Mouse (Mus musculus) embryonic facial prominence, embryonic 14.5 days (tissue): ENCODE data around the gene Klhdc7a. TPM values are rescaled to one million over a fixed set of nuclear protein-coding genes. Genes with fewer than 3 reads are reported as not detected.

ENCODE experiments used
- ATAC-seq: fragments of 200-750 bp; cut with Nextera tagmentation; 2 replicates; pipeline ENCODE4 v1.8.0; 2017; ENCODE audit warnings: low read depth, moderate number of reproducible peaks, moderate TSS enrichment
- DNase-seq: peaks from one replicate; pipeline ENCODE4 v3.0.0-alpha.2; 2015; ENCODE audit warnings: low spot score
- H3K27ac ChIP-seq: fragments of 300-500 bp; sonication (generic); replicated peaks from 2 replicates; pipeline ENCODE4 v1.5.1; 2014; ENCODE audit warnings: low read depth, mild to moderate bottlenecking, low read length, moderate library complexity
- H3K27me3 ChIP-seq: fragments of 300-500 bp; sonication (generic); replicated peaks from 2 replicates; pipeline ENCODE4 v1.6.1; 2014; ENCODE audit warnings: low read length; ENCODE audit not compliant: control insufficient read depth, insufficient read depth
- H3K36me3 ChIP-seq: fragments of 300-500 bp; sonication (generic); 2 replicates; pipeline ENCODE4 v1.6.1; 2014; ENCODE audit warnings: low read length, mixed read lengths; ENCODE audit not compliant: control insufficient read depth, insufficient read depth
- H3K4me1 ChIP-seq: fragments of 300-500 bp; sonication (generic); 2 replicates; pipeline ENCODE4 v1.6.1; 2014; ENCODE audit warnings: antibody characterized with exemption, low read length; ENCODE audit not compliant: control insufficient read depth, insufficient read depth
- H3K4me2 ChIP-seq: fragments of 300-500 bp; sonication (generic); 2 replicates; pipeline ENCODE4 v1.6.1; 2014; ENCODE audit warnings: low read depth, mild to moderate bottlenecking, low read length, moderate library complexity, mixed read lengths
- H3K4me3 ChIP-seq: fragments of 300-500 bp; sonication (generic); 2 replicates; pipeline ENCODE4 v1.5.1; 2014; ENCODE audit warnings: low read depth, mild to moderate bottlenecking, low read length
- H3K9ac ChIP-seq: fragments of 300-500 bp; sonication (generic); 2 replicates; pipeline ENCODE4 v1.6.1; 2014; ENCODE audit warnings: low read depth, mild to moderate bottlenecking, low read length, moderate library complexity, mixed read lengths
- H3K9me3 ChIP-seq: fragments of 300-500 bp; sonication (generic); 2 replicates; pipeline ENCODE4 v1.6.1; 2016; ENCODE audit warnings: low read length; ENCODE audit not compliant: control insufficient read depth
- WGBS: fragments of 180-500 bp; shearing (Covaris S2); extraction: QIAGEN DNeasy Blood & Tissue Kit; methylation state at CpG from one replicate; pipeline ENCODE4 v1.1.7; 2014; 5-methylcytosine and 5-hydroxymethylcytosine counted together
- polyA plus RNA-seq: library from polyadenylated mRNA; unstranded; fragments of >200 nt; fragmentation: Nextera tagmentation; extraction: Ambion mirVana; gene quantifications from 2 replicates; pipeline ENCODE4 v1.2.1, GENCODE M21; 2014

The Klhdc7a gene
- polyA plus RNA-seq, 1 experiment from 2014 or later = 0.51 TPM

DNA sequence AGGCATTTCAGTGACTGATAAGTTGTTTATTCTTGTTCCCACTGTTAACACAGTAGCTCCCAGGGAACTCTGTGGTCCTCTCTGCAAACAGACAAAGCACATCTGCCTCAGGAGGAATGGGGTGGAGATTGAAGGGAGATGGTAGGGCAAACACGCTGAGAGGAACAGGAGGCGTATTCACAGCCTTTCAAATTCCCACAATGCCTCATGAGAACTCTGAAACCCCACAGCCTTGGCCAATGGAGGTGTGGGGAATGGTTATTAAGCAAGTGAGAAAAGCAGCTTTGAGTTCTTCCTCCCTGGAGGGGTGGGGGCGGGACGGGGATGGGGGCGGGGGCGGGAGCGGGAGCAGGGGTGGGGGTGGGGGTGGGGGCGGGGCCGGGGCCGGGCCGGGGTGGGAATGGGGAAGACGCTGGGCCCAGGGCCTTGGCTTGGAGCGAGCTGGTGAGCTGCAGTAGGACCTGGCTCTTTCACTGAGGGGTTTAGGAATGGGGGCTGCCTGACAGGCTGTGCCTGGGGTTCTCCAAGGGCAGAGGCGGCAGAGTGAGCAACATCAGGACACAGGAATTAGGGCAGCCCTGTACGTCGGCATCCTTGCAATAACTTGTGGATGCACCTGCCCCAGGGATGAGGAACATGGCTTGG, 25.4 kb upstream of the Klhdc7a start:
- ATAC-seq (0 out of 2 replicates have a peak, but pooled peaks have one; percentile 31), DNase-seq (peak; percentile 44)
- 28% methylated on average over 7 of the region's 16 CpGs for WGBS
- H3K4me2 ChIP-seq = 0 out of 2 replicates have a peak overlapping the region, but pooled peaks have one; percentile 12
- H3K4me3 ChIP-seq = no peak overlapping the region
- no peaks in the 10 kb centered on the region for H3K27me3 ChIP-seq
- no peaks in the 10 kb centered on the region for H3K9me3 ChIP-seq
- H3K27ac ChIP-seq = no peak overlapping the region
- H3K36me3 ChIP-seq = no peaks in the 10 kb centered on the region
- no peak overlapping the region for H3K9ac ChIP-seq
- H3K4me1 ChIP-seq = no peaks in the 10 kb centered on the region

DNA sequence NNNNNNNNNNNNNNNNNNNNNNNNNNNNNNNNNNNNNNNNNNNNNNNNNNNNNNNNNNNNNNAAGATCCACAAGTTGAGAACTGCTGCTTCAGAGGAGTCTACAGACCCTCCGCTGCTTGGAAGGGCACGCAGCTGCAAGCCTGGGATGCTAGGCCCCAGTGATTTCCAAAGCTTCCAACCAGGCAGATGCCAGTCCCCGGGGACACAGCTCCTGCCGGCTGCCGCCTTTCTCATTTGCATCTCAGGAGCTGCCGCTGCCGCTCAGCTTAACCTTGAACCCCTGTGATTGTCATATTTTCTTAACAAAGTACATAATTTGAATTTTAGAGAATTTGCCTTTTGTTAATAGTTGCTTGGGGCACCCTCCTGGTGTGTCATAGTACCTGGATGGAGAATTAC, 19.1 kb upstream of the Klhdc7a start:
- DNase-seq (peak; percentile 11), ATAC-seq (no peak)
- Histone ChIP-seq H3K4me2 (no peak overlapping the region), H3K4me1 (no peaks in the 10 kb centered on the region), H3K9ac (no peak overlapping the region), H3K36me3 (no peaks in the 10 kb centered on the region), H3K27me3 (no peaks in the 10 kb centered on the region), H3K9me3 (no peaks in the 10 kb centered on the region), H3K4me3 (no peak overlapping the region), H3K27ac (no peak overlapping the region)
- WGBS = 31% methylated on average over 7 of the region's 7 CpGs

DNA sequence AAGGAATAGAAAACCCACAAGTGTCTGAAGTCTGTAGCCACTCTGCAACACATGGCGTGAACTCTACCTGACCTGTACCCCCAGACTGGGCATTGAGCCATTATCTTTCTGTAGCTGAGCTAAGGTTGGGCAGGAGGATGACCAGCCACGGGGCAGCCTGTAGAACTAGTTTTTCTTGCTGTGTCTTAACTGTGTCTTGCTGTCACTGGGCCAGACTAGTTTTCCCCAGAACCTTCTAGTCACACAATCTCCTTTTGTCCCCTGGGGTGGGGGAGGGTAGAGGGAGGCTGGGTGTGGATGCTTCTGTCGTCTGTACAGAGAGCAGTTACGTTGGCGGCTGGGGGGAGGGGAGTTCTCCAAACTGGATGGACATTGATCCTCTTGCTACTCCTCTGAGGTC, 10.9 kb upstream of the Klhdc7a start:
- no peaks in the 10 kb centered on the region for H3K36me3 ChIP-seq
- ATAC-seq = peak; percentile 75
- H3K27ac ChIP-seq = no peak overlapping the region
- H3K9ac ChIP-seq = no peak overlapping the region
- peaks cover 7% of the 10 kb centered on the region; the same call in 1 of the 2 replicates for H3K4me1 ChIP-seq
- no peaks in the 10 kb centered on the region for H3K27me3 ChIP-seq
- peak; percentile 84 for DNase-seq
- H3K4me3 ChIP-seq = no peak overlapping the region
- H3K9me3 ChIP-seq = no peaks in the 10 kb centered on the region
- no peak overlapping the region for H3K4me2 ChIP-seq
- WGBS = 28% methylated on average over 5 of the region's 5 CpGs

DNA sequence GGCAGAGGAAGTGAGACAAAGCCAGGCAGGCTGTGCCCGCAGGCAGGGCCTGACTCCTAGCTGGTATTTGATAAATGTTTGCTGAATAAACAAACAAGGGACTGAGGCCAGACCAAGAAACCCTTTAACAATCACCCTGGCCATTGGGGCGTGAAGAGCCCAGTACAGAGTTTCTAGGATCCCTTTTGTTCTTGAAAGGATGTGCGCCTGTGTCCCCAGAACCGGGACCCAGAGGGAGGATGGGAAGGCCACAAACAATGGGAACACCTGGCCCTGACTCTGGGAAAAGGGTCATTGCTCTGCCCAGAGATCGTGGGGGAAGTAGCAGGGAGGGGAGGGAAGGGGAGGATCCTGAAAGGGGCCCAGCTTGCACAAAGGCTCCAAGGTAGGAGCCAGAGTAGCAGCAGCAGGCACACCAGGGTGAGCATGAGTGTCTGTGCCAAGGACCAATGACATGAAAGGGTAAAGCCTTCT, 9.5 kb upstream of the Klhdc7a start:
- H3K4me3 ChIP-seq = no peak overlapping the region
- H3K4me1 ChIP-seq = peaks cover 7% of the 10 kb centered on the region; the same call in 1 of the 2 replicates
- no peak overlapping the region for H3K9ac ChIP-seq
- DNase-seq (peak; percentile 50), ATAC-seq (peak; percentile 62)
- H3K4me2 ChIP-seq = no peak overlapping the region
- H3K27ac ChIP-seq = peak overlapping the region; percentile 29; the same call in 1 of the 2 replicates
- no peaks in the 10 kb centered on the region for H3K27me3 ChIP-seq
- no peaks in the 10 kb centered on the region for H3K36me3 ChIP-seq
- H3K9me3 ChIP-seq = no peaks in the 10 kb centered on the region
- WGBS = 27% methylated on average over 5 of the region's 5 CpGs

DNA sequence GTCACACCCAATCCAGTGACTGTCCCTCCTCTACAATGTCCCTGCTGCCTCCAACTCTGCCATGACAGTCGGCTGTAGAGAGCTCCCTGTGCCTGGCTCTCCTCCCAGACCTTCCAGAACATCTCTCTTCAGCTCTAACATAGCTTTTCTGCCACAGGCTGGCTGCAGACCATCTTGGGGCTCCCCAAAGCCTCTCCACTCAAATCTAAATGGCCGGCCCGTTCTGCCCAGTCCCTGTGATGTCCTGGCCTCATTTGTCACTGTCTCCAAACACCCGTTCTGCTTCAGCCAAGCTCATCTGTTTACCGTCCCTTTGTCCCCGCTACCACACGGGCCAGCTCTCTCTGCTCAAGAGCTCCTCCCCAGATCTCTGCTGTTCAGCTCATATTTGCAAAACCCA, 6.7 kb upstream of the Klhdc7a start:
- no peak for ATAC-seq
- Histone ChIP-seq H3K4me2 (no peak overlapping the region), H3K9ac (no peak overlapping the region), H3K36me3 (no peaks in the 10 kb centered on the region), H3K4me1 (peaks cover 7% of the 10 kb centered on the region; the same call in 1 of the 2 replicates), H3K9me3 (no peaks in the 10 kb centered on the region), H3K4me3 (no peak overlapping the region), H3K27me3 (no peaks in the 10 kb centered on the region), H3K27ac (no peak overlapping the region)
- no peak for DNase-seq
- WGBS = 57% methylated on average over 7 of the region's 7 CpGs

DNA sequence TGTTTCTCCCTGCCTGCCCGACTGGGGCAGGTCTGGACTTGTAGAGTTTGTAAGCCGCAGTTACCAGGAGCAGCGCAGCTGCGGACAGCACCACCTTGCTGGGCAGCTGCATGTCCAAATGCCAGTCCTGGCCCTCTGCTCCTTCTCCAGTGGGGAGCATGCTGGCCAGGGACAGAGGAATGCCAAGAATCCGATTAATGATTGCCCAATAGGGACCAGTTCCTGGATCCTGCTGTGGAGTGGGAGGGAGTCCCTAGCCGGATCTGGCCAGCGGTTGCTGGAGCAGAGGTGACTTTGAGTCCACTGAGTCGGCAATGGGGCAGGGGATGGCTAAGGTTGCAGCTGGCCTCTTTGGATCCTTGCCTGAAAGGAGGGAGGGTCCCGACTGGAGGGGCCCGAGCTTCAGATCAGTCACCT, 343 bp downstream of the Klhdc7a start:
- H3K27me3 ChIP-seq = no peaks in the 10 kb centered on the region
- 16% methylated on average over 10 of the region's 10 CpGs for WGBS
- no peak overlapping the region for H3K4me2 ChIP-seq
- no peak for ATAC-seq
- H3K27ac ChIP-seq = no peak overlapping the region; the same call in 1 of the 2 replicates
- no peaks in the 10 kb centered on the region for H3K4me1 ChIP-seq
- H3K9me3 ChIP-seq = no peaks in the 10 kb centered on the region
- peak; percentile 14 for DNase-seq
- H3K9ac ChIP-seq = no peak overlapping the region
- H3K4me3 ChIP-seq = no peak overlapping the region
- no peaks in the 10 kb centered on the region for H3K36me3 ChIP-seq

DNA sequence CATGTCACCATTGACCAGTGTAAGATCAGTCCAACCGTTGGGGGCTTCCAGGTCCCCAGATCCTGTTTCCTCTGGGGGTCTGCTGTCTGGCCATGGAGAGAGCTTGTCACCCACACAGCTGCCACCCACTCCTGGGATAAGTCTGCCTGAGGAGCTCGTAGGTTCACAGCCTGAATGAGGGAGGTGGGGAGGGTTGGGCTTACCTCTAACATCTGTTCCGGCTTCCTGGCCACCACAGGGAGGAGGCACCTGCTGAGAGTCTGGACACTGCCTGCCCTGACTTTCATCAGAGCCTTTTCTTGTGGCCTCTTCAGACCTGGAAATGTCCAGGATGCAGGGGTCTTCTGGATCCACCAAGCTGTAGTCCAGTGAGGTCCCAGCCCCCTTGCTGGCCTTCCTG, 845 bp downstream of the Klhdc7a start:
- no peak for DNase-seq
- ATAC-seq = no peak
- H3K4me1 ChIP-seq = no peaks in the 10 kb centered on the region
- WGBS = 21% methylated on average over 1 of the region's 3 CpGs
- H3K9ac ChIP-seq = no peak overlapping the region
- no peak overlapping the region for H3K4me3 ChIP-seq
- no peaks in the 10 kb centered on the region for H3K27me3 ChIP-seq
- H3K36me3 ChIP-seq = no peaks in the 10 kb centered on the region
- no peaks in the 10 kb centered on the region for H3K9me3 ChIP-seq
- H3K27ac ChIP-seq = no peak overlapping the region
- H3K4me2 ChIP-seq = no peak overlapping the region

DNA sequence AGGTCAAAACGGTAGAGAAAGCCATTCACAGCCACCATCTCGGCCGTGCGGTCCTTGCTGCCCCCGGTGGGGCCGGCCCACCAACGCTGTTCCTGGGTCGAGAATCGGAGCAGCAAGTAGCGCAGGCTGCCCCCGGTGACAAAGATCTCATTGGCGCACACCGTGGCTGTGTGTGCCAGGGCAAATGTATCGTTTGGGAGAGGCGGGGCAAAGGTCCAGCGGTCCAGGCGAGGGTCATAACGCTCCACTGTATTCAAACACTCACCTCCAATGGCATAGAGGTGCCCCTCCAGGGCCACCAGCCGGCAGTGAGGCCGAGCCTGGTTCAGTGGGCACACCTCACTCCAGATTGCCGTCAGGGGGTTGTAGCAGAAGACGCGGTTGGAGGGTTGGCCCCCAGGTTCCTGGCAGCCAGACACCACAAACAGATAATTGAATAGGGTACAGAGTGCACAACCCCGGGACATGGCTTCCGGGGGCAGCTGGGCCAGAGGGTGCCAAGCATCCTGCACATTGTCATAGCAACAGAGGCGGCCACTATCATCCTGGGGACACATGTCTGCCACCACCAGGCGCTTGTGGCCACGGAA, 2.1 kb downstream of the Klhdc7a start:
- Histone ChIP-seq H3K4me2 (no peak overlapping the region), H3K4me1 (no peaks in the 10 kb centered on the region), H3K9ac (no peak overlapping the region), H3K9me3 (no peaks in the 10 kb centered on the region), H3K36me3 (no peaks in the 10 kb centered on the region), H3K27ac (no peak overlapping the region), H3K4me3 (no peak overlapping the region), H3K27me3 (no peaks in the 10 kb centered on the region)
- WGBS = 91% methylated on average over 28 of the region's 28 CpGs
- DNase-seq (no peak), ATAC-seq (no peak)

DNA sequence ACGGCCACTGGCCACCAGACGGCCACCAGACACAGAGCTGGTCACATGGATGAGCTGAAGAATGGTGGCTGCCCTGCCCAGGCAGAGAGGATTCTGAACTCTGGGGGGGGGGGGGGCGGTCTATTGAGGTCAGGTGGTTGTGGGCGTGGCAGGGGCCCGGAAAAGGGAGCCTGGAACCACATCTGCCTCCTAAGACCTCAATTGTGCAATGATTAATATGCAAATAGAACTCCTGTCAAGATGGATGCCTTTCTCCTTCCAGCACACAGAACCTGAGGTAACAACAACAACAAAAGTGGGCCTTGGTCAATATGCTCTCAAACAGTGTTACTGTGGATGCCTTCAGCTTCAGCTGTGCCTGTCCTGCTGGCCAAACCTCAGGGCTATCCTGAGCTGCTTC, 3.4 kb downstream of the Klhdc7a start:
- Histone ChIP-seq H3K4me2 (no peak overlapping the region), H3K36me3 (no peaks in the 10 kb centered on the region), H3K4me1 (no peaks in the 10 kb centered on the region), H3K4me3 (no peak overlapping the region), H3K9me3 (no peaks in the 10 kb centered on the region), H3K9ac (no peak overlapping the region), H3K27ac (no peak overlapping the region), H3K27me3 (no peaks in the 10 kb centered on the region)
- DNase-seq (no peak), ATAC-seq (no peak)
- 71% methylated on average over 5 of the region's 5 CpGs for WGBS
